Mouse (Mus musculus) left cerebral cortex, adult 8-10 months (tissue): Measurements from ENCODE around the gene Ccdc183. TPM values are rescaled to one million over a fixed set of nuclear protein-coding genes. Genes with fewer than 3 reads are reported as not detected.

Experiments used
- total RNA-seq, 4 experiments: library from RNA; stranded (reverse); gene quantifications; 2 replicates each; pipeline ENCODE4 v1.2.4; 2022

Gene Ccdc183
- total RNA-seq, 4 experiments from 2014 or later = not detected

Other genes with a start within 250 kb of the Ccdc183 start
- gene Sapcd2, start 245.4 kb downstream of the Ccdc183 start, total RNA-seq = 1 to 10 TPM; 1.7 to 3.8 (median 2.3) TPM
- 10 to 100 TPM; 13.1 to 17.5 (median 16.2) TPM for gene Entpd2, start 221.8 kb downstream of the Ccdc183 start, total RNA-seq
- 100 to 1,000 TPM; 307 to 332 (median 316) TPM for gene Npdc1, start 218.3 kb downstream of the Ccdc183 start, total RNA-seq
- under 1 TPM in 2 of 4 experiments, not detected in 2; 0.40 to 0.84 TPM for gene Fut7, start 194.4 kb downstream of the Ccdc183 start, total RNA-seq
- 100 to 1,000 TPM; 176 to 185 (median 183) TPM for gene Abca2, start 189.0 kb downstream of the Ccdc183 start, total RNA-seq
- gene Clic3, start 160.8 kb downstream of the Ccdc183 start, total RNA-seq = 1 to 10 TPM in 2 of 4 experiments, not detected in 2; 1.2 to 1.6 TPM
- gene Paxx, start 156.6 kb downstream of the Ccdc183 start, total RNA-seq = 10 to 100 TPM; 67.2 to 88.0 (median 78.1) TPM
- 1,000 to 10,000 TPM; 1,862 to 2,386 (median 2,226) TPM for gene Ptgds, start 147.6 kb downstream of the Ccdc183 start, total RNA-seq
- not detected for gene Lcn12, start 123.8 kb downstream of the Ccdc183 start, total RNA-seq
- 100 to 1,000 TPM; 105 to 121 (median 113) TPM for gene Fbxw5, start 116.9 kb downstream of the Ccdc183 start, total RNA-seq
- 1 to 10 TPM in 3 of 4 experiments, under 1 TPM in 1; 0.86 to 1.9 (median 1.6) TPM for gene C8g, start 116.0 kb downstream of the Ccdc183 start, total RNA-seq
- gene Traf2, start 70.7 kb downstream of the Ccdc183 start, total RNA-seq = 10 to 100 TPM; 10.3 to 11.9 (median 10.4) TPM
- 100 to 1,000 TPM; 123 to 209 (median 170) TPM for gene Edf1, start 59.8 kb downstream of the Ccdc183 start, total RNA-seq
- gene Mamdc4, start 42.8 kb downstream of the Ccdc183 start, total RNA-seq = 1 to 10 TPM in 3 of 4 experiments, under 1 TPM in 1; 0.46 to 3.1 (median 1.7) TPM
- 10 to 100 TPM; 57.8 to 72.0 (median 64.7) TPM for gene Phpt1, start 42.5 kb downstream of the Ccdc183 start, total RNA-seq
- 10 to 100 TPM; 86.8 to 96.3 (median 92.7) TPM for gene Ajm1, start 35.9 kb downstream of the Ccdc183 start, total RNA-seq
- 100 to 1,000 TPM; 135 to 160 (median 145) TPM for gene Rabl6, start 9.2 kb downstream of the Ccdc183 start, total RNA-seq
- 10 to 100 TPM; 21.0 to 30.4 (median 22.8) TPM for gene Tmem141, start 4.3 kb upstream of the Ccdc183 start, total RNA-seq
- 1 to 10 TPM in 2 of 4 experiments, under 1 TPM in 2; 0.46 to 1.2 (median 0.80) TPM for gene Fcna, start 10.4 kb upstream of the Ccdc183 start, total RNA-seq
- gene Lcn8, start 35.4 kb upstream of the Ccdc183 start, total RNA-seq = not detected
- not detected for gene Lcn5, start 40.3 kb upstream of the Ccdc183 start, total RNA-seq
- not detected for gene Lcn6, start 59.1 kb upstream of the Ccdc183 start, total RNA-seq
- not detected for gene Lcn10, start 65.0 kb upstream of the Ccdc183 start, total RNA-seq
- gene Obp2a, start 82.4 kb upstream of the Ccdc183 start, total RNA-seq = not detected
- 100 to 1,000 TPM in 2 of 4 experiments, 10 to 100 TPM in 2; 86.5 to 102 (median 95.1) TPM for gene Bmyc, start 89.1 kb upstream of the Ccdc183 start, total RNA-seq
- gene Obp2b, start 119.3 kb upstream of the Ccdc183 start, total RNA-seq = under 1 TPM in 2 of 4 experiments, not detected in 2; 0.72 to 0.74 TPM
- not detected for gene Lcn3, start 147.9 kb upstream of the Ccdc183 start, total RNA-seq
- not detected for gene Lcn11, start 159.3 kb upstream of the Ccdc183 start, total RNA-seq
- not detected for gene Gm13539, start 164.6 kb upstream of the Ccdc183 start, total RNA-seq
- not detected for gene Glt6d1, start 198.2 kb upstream of the Ccdc183 start, total RNA-seq
- gene Lcn9, start 205.5 kb upstream of the Ccdc183 start, total RNA-seq = not detected
- not detected for gene Sohlh1, start 229.6 kb upstream of the Ccdc183 start, total RNA-seq
- 100 to 1,000 TPM; 132 to 138 (median 136) TPM for gene Kcnt1, start 246.1 kb upstream of the Ccdc183 start, total RNA-seq